Mouse (Mus musculus) lung, adult 2 months (tissue): Measurements from ENCODE around the gene Samd11.

Source experiments
- CTCF ChIP-seq: fragments of 200-500 bp; IDR thresholded peaks from 2 replicates; pipeline ENCODE4 v1.5.1; 2011; ENCODE audit warnings: mild to moderate bottlenecking, low read length, control low read depth; ENCODE audit not compliant: insufficient read depth
- POLR2A ChIP-seq: fragments of 200-500 bp; IDR thresholded peaks from 2 replicates; pipeline ENCODE4 v1.6.1; 2011; ENCODE audit warnings: low read depth, mild to moderate bottlenecking, control low read depth, low read length, borderline replicate concordance; ENCODE audit errors: extremely low read depth

DNA sequence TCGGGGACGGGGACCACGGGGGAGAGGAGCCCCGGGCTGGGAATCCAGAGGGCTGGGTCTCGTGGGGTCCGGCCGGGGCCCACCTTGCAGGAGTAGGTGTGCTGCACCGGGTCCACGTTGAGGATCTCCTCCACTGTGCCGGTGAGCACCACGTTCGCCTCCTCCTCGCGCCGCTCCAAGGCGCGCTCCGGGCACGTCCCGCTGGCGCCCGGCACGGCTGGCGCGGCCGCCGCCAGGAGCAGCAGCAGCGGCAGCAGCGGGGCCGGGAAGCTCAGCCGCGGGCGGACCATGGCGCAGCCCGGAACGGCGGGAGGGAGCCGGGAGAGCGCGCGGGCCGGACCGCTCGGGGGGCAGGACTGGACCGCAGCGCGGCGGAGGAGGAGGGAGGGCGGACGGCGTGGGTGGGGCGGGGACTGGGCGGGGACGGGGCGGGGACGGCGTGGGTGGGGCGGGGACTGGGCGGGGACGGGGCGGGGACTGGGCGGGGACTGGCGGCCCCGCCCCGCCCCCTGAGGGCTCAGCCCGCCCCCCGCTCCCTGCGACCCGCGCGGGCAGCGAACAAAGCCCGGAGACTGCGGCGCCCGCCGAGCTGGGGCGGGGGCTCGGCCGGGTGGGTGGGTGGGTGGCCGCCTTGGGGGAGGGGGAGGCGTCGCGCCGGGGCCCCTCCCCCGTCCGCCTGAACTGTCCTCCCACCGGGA is 58.2 kb downstream of the Samd11 start, which contains the start of gene Agrn:
- no peak for TF ChIP-seq CTCF
- peak; percentile 57; the same call in 1 of the 2 replicates for TF ChIP-seq POLR2A
